Mouse (Mus musculus): ENCODE results near the gene Slc29a4.

Gene Slc29a4

GRCm38 (mm10) chr5:142750173-142750572 lies 57.9 kb downstream of the Slc29a4 start:
- no peak for DNase-seq

DNA sequence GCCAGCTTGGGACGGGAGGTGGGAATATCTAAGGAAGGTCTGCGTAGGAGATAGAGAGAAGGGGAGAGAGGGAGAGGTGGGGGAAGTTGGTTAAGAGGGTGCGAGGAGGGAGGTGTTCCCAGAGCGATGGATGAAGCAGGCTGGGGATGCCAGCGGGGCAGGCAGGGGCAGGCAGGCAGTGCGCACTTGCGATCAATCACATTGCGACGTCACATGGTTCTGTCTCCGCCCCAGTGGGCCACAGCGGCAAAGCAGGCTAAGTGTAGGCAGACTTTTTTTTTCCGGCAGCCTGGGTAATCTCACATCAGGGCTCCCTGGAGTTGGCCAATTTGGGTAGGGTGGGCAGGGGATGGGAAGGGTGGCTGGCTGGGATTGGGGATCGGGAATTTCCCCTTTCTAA lies 59.9 kb downstream of the Slc29a4 start:
- no peak for DNase-seq

DNA sequence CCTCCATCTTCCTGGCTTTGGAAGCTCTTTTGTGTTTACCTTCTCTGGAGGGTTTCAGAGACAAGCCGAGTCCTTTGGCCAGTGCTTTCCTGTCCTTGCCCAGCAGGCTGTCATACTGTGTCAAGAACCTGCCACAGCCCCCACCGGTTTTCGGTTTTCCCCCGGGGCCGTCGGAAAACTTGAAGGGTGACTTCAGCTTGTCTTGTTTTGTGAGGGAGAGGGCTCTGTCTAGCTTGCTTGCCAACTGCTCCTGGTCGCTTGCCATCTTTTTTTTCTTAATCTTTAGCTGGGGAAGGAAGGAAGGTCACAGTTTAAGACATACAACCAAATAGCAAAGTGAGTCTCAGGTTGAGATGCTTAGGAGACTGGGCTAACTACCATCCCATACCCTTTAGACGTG lies 67.5 kb downstream of the Slc29a4 start:
- no peak for DNase-seq

DNA sequence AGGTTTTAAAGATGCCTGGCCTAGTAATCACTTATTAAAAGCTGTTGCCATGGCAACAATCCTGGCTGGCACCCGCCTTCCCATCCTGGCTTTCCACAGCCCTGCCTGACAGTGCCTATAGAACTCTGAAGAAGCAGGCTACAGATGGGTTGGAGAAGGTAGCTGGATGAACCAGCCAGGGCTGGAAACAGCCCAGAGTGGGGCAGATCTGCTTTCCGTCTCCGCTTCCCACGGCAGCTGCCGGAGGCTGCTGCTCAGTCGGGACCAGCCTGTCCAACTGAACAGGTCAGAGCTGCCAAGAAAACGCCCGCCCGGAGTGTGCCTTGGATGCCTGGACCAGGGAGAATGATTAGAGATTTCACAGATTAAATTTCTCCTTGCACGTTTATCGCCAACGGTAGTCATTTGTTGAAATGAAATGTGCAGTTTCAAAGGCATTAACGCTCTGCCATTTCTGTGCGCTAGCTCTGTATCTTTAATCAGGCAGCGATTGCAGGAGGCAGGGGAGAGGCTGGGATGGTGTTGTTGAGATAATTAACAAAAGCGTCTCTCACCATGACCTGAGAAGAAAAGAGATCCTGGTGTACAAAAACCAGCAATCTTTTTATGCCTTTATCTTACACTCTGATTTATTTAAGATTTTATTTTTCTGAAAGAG lies 69.1 kb downstream of the Slc29a4 start:
- DNase-seq = no peak

GRCm38 (mm10) chr5:142762082-142762807 lies 69.9 kb downstream of the Slc29a4 start:
- no peak for DNase-seq

DNA sequence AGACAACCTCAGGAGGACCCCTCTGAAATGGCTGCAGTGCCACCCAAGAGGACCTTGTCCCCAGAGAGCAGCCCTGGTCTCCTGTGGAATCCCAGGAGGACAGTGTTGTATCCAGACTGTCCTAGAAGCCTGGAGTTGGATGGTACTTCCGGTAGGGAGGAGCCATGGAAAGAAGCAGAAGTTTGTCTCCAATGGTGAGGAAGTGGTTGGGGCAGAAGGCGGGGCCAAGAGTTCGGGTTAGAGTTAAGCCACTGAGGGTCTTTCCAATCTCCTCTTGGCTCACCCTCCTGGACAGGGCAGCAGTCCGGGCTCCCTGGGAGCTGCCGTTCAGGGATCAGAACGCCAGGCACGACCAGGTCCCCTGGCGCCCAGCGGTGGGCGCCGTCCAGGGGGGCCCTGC lies 72.0 kb downstream of the Slc29a4 start:
- no peak for DNase-seq

- no peak for DNase-seq
Measured at GRCm38 (mm10) chr5:142764889-142765288, 72.6 kb downstream of the Slc29a4 start.

GRCm38 (mm10) chr5:142766708-142767107 lies 74.4 kb downstream of the Slc29a4 start:
- DNase-seq = no peak

DNA sequence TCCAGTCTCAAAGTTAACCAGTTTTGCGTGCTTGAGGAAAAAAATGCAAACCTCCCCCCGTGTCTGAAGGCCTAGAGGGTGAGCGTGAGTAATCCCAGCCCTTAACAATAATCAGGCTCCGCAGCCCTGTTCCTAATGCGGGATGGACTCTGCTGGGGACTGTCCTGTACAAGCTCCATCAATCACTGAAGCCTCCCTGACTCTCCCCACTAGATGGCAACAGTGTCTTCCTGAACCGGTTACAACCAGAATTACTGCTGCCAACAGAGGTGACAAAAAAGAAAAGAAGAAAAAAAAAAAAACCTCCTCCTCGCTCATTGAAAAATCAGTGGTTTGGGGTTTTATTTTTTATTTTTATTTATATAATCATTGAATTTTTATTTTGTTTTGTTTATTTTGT lies 75.6 kb downstream of the Slc29a4 start:
- peak; percentile 77 for DNase-seq

DNA sequence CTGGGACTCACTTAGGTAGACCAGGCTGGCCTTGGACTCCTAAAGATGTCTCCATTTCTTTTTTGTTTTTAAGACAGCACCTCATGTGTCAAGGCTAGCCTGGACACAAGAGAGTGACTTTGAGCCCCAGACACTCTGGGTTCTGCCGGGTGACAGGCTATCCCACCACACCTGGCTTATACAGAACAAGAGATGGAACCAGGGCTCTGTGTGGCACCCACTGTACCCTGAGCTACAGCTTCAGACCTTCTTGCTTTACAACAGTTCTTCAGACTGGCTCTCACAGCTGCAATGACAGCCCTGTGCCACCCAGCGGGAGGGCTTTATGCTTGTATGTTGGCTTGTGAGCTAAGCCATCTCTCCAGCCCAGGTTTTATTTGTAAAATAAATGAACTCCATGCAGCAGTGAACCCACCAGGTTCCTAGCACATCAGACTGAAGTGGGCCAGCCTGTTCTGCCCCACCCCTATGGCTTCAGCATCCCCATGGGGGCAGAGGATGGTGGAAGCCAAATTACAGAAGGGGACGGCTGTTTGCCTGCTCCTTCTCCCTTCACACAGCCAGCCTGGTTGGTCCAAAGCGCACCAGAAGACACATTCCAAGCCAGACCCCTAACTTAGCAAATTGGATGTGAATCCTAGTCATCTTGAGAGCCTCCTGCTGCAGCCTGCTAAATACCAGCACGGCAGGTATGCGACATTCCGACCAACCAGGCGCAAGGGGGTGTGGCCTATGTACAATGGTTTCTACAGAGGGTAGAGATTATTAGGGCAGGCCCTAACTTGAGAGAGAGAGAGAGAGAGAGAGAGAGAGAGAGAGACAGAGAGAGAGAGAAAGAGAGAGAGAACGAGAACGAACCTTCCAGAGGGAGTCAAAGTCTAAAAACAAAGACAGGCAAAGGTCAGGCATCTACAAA lies 76.3 kb downstream of the Slc29a4 start:
- DNase-seq = peak; percentile 35

DNA sequence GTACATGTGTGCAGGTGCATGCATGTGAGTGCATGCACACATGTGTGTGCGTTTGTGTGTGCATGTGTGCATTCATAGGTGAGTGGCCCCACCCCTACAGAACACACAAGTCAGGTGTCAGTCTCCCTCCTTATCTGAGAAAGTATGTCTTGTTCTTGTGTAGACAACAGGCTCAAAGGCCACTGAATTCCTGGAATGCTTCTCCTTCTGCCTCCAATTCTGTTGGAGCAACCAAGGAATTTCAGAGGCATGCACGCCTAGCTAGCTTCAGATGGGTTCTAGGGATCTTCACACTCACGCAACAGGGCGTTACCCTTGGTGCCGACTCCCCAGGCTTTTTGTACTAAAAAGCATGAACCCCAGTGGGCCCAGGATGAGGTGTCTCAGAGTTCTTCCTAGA lies 77.3 kb downstream of the Slc29a4 start:
- no peak for DNase-seq

GRCm38 (mm10) chr5:142771034-142771433 lies 78.7 kb downstream of the Slc29a4 start:
- no peak for DNase-seq

DNA sequence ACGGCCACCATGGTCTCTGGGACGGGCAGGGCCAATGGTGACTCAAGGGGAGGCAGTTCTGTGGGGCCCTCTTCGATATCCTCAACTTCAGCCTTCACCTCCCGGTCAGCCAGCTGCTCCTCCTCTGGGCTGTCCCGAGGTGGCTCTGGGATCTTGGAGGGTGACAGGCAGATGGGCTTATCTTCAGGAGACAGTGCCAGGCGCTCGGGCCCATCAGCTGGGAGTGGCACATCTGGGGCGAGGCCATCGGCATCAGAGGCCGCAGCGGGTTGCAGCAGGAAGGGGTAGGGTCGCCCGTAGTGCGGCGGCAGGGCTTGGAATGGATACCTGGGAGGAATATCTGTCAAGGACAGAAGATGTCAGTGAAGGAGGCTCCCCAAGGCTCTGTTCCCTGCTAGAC lies 79.7 kb downstream of the Slc29a4 start:
- DNase-seq = no peak

All from kidney, adult 18-20 months (tissue).